Mouse (Mus musculus) C2C12 (cell line): ENCODE results near the gene Tacc3.

Experiments used
- CEBPB ChIP-seq: IDR thresholded peaks from one replicate; pipeline ENCODE4 v1.6.1; 2011; ENCODE audit warnings: low read depth, mild to moderate bottlenecking, control low read depth, moderate library complexity
- CTCF ChIP-seq: IDR thresholded peaks from one replicate; pipeline ENCODE4 v1.5.1; 2011; ENCODE audit not compliant: control insufficient read depth, insufficient read depth, insufficient read length
- FOSL1 ChIP-seq: IDR thresholded peaks from one replicate; pipeline ENCODE4 v1.8.0; 2011; ENCODE audit warnings: mild to moderate bottlenecking, low read length; ENCODE audit not compliant: poor library complexity, insufficient read depth, severe bottlenecking
- MAX ChIP-seq: IDR thresholded peaks from one replicate; pipeline ENCODE4 v1.6.1; 2011; ENCODE audit warnings: mild to moderate bottlenecking, control low read depth
- MYOD1 ChIP-seq: IDR thresholded peaks from one replicate; pipeline ENCODE4 v1.6.1; 2011; ENCODE audit warnings: low read depth; ENCODE audit not compliant: control insufficient read depth, insufficient read length
- MYOG ChIP-seq: IDR thresholded peaks from one replicate; pipeline ENCODE4 v1.6.1; 2011; ENCODE audit not compliant: control insufficient read depth, insufficient read length; ENCODE audit errors: extremely low read depth
- USF1 ChIP-seq: IDR thresholded peaks from one replicate; pipeline ENCODE4 v1.6.1; 2011; ENCODE audit warnings: low read depth, mild to moderate bottlenecking, control low read depth, moderate library complexity

- no peak for TF ChIP-seq CTCF
- TF ChIP-seq USF1: no peak
- TF ChIP-seq MAX: no peak
- TF ChIP-seq MYOD1: no peak
- TF ChIP-seq FOSL1: no peak
- no peak for TF ChIP-seq MYOG
- no peak for TF ChIP-seq CEBPB
Measured at GRCm38 (mm10) chr5:33700010-33700409, 42.1 kb downstream of the Tacc3 start.
